Mouse (Mus musculus) liver, embryonic 14.5 days (tissue): ENCODE results near the gene Sik3.

Experiments
- CTCF ChIP-seq: IDR thresholded peaks from 2 replicates; pipeline ENCODE4 v1.5.1; 2016; ENCODE audit warnings: antibody characterized with exemption, low read depth, control low read depth
- EP300 ChIP-seq: IDR thresholded peaks from 2 replicates; pipeline ENCODE4 v1.6.1; 2016; ENCODE audit warnings: antibody characterized with exemption, low read depth

DNA sequence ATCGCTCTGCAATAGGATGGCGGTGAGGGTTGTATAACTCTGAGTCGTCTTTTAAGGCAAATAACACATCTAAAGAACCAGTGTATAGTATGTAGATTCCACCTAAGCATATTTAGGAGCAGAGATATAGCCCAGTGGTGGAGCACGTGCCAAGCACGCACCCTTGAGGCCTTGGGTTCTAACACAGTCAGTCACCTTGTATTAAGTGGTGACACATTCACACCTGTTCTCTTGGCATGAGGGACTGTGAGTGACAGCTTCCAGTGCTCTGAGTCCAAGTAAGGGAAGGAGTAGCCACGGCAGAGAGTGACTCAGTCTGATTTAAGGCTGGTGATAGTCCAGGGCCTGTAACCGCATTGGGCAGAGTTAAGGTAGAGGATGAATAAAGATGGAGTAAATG lies 51.7 kb downstream of the Sik3 start:
- no peak for TF ChIP-seq CTCF
- no peak for TF ChIP-seq EP300
